Mouse (Mus musculus): Measurements from ENCODE around the gene Pik3c2a.
"Not testable (repeated sequence)": the region's sequence is repeated elsewhere in the genome, so short reads cannot be mapped to it uniquely, and the experiment has no call there.

Gene Pik3c2a

GRCm38 (mm10) chr7:116392329-116392728, 50.9 kb downstream of the Pik3c2a start:
- DNase-seq (ENCODE audit: low read depth, low spot score), result no peak

DNA sequence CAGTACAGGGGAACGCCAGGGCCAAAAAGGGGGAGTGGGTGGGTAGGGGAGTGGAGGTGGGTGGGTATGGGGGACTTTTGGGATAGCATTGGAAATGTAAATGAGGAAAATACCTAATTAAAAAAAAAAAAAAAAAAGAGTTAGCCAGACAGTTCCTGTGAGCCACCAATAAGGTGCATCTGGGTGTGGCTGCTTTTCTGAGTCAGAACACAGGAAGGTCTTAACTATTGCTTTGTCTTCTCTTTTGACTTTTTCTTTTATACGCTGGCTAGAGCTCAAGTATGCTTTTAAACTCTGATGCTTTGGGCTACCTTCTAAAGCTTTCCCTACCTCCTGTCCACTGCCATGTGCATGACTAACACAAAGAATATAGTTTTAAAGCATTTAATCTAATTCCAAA, 55.9 kb downstream of the Pik3c2a start:
- DNase-seq (ENCODE audit: low read depth, low spot score), result not testable (repeated sequence)

DNA sequence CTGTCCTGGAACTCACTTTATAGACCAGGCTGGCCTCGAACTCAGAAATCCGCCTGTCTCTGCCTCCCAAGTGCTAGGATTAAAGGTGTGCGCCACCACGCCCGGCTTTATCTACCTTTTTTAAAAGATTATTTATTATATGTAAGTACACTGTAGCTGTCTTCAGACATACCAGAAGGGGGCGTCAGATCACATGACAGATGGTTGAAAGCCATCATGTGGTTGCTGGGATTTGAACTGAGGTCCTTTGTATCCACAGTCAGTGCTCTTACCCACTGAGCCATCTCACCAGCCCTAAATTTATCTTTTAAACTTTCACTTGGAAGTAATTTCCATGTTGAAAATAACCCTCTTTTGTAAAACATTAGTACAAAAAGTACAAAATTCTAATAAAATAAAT, 64.1 kb downstream of the Pik3c2a start:
- DNase-seq (ENCODE audit: low read depth, low spot score), result not testable (repeated sequence)

GRCm38 (mm10) chr7:116374284-116374683, 69.0 kb downstream of the Pik3c2a start:
- no peak for DNase-seq (ENCODE audit: low read depth, low spot score)

GRCm38 (mm10) chr7:116336226-116336625, 107.0 kb downstream of the Pik3c2a start:
- peak; percentile 21 for DNase-seq (ENCODE audit: low read depth, low spot score)

- DNase-seq (ENCODE audit: low read depth, low spot score), result no peak
Observed at GRCm38 (mm10) chr7:116335133-116335532, 108.1 kb downstream of the Pik3c2a start.

DNA sequence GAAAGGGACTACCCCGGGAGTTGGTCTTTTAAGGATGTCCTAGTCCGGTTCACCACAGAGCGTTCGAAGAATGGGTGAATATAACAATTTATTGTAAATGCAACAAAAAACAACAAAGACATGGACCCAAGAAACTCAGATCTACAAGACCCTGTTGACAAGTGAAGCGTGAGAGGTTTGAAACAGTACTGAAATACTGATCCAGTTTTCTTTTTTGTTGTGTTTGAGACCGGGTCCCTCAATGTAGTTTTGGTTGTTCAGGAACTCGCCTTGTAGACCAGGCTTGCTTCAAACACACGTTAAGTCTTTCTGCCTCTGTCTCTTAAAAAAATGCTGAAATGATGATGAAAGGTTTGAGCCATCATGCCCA, 108.6 kb downstream of the Pik3c2a start:
- DNase-seq (ENCODE audit: low read depth, low spot score), result no peak

DNA sequence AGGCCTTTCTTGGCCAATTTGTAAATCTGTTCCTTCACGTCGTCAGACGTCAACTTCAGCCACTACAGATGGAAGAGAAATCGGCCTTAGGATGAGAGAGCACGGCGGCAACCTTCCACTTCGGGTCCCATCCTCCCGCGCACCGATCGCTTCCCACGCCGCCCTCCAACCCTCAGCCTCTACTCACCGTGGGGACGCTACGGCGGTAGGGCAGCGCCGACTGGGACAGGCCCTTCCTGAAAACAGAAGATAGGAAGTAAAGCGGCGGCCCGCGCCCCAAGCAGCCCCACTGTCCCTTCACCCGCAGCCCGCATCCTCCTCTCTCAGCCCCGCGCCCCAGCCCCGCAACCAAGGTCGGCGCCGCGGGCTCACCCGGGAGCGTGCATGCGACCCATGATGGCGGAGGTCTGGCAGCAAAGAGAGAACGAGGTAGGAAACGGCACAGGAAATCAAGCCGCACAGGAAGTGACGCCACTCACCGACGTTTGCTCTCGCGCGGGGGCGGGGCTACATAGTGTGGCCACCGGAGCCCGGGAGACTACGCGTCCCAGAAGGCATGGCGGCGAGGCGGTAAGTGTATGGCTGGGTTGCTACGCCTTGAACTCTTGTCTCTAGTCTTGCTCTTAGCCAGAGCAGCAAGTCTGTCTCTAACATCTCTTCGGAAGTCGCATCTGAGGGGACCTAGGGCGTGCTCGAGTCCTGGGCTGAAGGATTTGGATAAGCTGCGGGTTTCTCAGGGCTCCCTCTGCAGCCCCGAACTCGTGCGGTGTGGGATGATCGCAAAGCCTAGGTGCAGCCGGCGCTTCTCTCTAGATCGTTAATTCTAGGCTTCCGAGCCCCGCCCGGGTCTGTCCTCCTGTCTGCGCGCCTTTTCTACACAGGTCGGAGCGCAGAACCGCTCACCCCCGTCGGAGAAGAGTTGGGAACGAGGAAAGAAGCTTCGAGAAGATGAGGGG, 109.3 kb downstream of the Pik3c2a start, which contains the start of gene Rps13:
Gene Rps13 (minus strand): TSS at position 483 of the 956 bp plus-strand sequence.
- DNase-seq (ENCODE audit: low read depth, low spot score), result peak; percentile 94

DNA sequence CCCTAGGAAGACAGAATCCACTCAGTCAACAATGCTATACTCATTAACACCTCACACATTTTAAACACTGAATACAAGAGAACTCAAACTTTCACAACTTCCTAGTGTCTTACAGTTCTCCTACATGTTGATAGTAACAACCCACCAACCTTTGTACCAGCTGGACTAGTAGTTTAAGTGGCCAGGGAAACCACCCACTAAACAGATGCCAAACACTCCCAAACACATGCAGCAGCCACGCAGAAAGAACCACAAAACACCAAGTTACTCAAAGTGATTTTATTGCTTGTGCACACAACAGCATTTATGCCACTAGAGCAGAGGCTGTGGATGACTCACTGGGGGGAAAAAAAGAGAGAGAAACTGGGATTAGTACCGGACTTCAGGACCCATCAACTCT, 112.0 kb downstream of the Pik3c2a start:
- DNase-seq (ENCODE audit: low read depth, low spot score), result no peak

DNA sequence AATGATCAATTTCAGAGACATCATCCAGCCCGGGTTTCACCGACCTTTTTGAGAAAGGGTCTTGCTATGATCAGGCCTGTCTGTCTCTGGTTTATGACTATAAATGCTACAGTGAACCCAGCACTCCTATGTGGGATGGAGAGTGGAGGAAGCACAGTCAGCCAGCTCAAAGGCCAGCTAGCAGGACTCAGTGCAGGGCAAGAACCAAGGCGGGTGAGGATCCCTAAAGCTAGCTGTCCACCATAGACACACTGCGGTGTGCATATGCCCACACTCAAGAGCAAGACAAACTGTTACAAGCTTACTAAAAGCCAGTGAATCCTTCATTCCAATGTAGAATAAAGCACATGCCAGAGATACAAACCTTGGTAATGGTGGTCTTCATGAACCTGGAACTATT, 113.4 kb downstream of the Pik3c2a start:
- DNase-seq (ENCODE audit: low read depth, low spot score), result no peak

DNA sequence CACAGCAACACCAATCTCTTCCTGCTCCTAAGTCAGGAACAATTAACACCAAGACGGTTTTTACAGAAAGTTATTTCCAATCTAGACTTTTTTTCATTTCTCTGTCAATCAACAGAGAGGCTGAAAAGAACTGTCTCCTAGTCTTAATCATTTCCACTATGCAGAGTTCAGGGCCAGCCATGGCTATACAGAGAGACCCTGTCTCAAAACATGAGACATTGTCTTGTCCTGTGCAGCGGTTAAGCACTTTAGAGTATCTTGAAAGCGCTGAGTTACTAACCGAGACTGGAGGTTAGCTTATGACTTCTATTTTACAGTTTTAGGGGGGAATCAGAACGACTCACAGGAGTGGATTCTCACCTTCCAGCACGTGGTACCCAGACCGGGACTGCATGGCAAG, 114.5 kb downstream of the Pik3c2a start:
- DNase-seq (ENCODE audit: low read depth, low spot score), result no peak

GRCm38 (mm10) chr7:116327901-116328300, 115.3 kb downstream of the Pik3c2a start:
- no peak for DNase-seq (ENCODE audit: low read depth, low spot score)

GRCm38 (mm10) chr7:116323331-116323964, 119.8 kb downstream of the Pik3c2a start:
- peak; percentile 69 for DNase-seq (ENCODE audit: low read depth, low spot score)

GRCm38 (mm10) chr7:116309456-116309855, 133.8 kb downstream of the Pik3c2a start:
- no peak for DNase-seq (ENCODE audit: low read depth, low spot score)

- DNase-seq (ENCODE audit: low read depth, low spot score), result no peak
Observed at GRCm38 (mm10) chr7:116308632-116308991, 134.6 kb downstream of the Pik3c2a start.

DNA sequence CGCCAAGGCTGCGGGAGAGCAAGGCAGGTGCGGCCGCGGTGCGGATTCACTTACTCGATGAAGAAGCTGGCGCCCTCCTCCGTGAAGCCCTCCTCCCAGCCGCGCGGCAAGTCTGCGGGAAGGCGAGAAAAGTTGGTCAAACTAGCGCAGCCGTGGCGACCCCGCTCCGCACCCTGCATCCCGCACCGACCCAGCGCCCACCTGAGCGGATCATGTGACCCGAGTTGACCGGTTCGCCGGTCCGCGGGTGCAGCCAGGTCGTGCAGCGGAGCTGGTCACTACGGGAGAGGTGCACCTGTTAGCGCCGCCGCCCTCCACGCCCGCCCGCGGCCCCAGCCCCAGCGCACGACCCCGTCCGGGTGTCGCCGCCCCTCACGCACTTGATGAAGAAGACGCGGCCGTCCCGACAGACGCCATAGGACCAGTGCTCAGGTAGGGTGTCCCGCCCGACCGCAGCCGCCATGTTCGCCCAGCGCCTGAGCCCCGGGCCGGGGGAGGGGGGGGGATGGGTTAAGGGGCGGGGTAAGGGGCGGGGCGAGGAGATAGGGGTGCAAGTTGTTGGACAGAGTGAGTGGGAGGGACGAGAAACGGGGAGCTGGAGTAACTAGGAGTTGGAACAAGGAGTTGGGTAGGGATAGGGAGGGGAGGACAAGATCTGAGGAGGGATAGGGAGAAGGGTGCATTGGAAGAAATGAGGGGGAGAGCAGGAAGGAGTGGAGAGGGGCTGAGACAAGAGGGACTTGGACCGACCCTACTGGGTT, 135.2 kb downstream of the Pik3c2a start, which contains the start of gene Plekha7:
Gene Plekha7 (minus strand): TSS at position 506 of the 761 bp plus-strand sequence.
- DNase-seq (ENCODE audit: low read depth, low spot score), result no peak

DNA sequence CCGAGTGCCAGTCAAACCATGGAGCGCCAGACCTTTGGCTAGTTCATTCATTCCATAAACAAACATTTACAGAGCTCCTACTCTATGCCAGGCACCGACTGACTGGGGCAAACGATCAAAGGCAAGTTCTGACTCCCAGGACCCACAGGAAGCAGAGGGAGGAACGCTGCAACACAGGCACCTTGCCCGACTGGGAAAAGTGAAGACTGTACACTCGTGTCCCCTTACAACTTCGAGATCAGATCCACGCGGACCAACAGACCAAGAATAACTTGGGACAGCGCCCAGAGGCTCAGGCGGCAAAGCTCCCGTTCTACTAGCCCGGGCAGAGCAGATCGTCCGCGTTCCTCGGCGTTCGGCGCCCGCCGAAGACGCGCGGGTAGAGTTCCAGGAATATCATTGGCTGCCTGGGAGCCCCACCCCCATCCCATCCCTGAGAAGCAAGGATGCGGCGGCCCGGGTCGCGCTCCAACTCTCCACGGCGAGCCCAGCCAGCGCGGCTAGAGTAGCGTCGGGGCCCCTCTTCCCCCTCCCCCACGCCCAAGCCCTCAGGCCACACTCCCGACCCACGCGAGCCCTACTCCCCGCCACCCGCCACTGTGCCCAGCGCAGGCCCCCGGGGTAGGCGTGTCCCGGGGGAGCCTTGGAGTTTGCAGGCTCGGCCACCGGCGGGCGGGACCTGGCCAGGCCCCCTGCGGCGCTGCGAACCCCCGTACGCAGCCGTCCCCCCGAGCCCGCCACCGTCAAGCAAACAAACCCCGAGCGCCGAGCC, 136.0 kb downstream of the Pik3c2a start:
- DNase-seq (ENCODE audit: low read depth, low spot score), result peak; percentile 66

GRCm38 (mm10) chr7:116306601-116307000, 136.6 kb downstream of the Pik3c2a start:
- no peak for DNase-seq (ENCODE audit: low read depth, low spot score)

GRCm38 (mm10) chr7:116301661-116302311, 141.5 kb downstream of the Pik3c2a start:
- no peak for DNase-seq (ENCODE audit: low read depth, low spot score)

DNA sequence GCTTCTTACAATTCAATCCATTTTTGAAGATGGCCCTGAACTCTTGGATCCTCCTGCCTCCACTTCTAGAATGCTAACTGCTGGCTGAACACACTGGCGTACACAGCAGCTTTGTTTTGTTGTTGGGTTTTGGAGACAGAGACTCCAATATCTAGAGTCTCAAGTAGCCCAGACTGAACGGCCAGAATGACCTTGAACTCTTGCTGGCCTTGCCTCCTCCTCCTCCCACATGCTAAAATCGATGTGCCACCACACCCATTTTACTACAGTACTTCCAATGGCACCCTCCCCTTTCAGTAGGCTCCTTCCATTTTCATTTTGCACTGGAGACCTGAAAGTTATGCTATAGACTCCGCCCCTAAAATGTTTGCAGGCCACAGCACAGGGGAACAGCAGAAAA, 142.1 kb downstream of the Pik3c2a start:
- DNase-seq (ENCODE audit: low read depth, low spot score), result no peak

DNA sequence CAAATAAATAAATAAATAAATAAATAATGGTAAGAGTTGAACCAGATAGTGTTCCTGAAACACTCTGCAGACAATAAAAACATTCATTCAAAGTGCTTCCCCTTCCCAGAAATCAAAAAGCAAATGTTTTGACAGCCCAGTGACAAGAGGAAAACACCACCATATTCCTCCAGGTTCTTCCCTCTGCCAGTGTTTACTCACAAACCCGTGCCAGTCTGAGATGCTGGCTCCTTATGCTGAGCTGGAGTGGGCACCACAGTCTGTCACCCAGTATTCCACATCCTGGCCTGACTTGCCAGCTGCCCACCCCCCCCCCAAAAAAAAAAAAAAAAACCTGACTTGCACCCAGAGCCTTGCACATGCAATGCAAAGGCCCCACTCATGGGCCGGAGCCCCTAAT, 144.4 kb downstream of the Pik3c2a start:
- DNase-seq (ENCODE audit: low read depth, low spot score), result no peak

Measured in forelimb bud, embryonic 11.5 days (tissue).